Mouse (Mus musculus): ENCODE measurements around the gene Gm43518. TPM values are rescaled to one million over a fixed set of nuclear protein-coding genes. Genes with fewer than 3 reads are reported as not detected.

Gene Gm43518
- total RNA-seq, 2 experiments from 2014 or later, result not detected

DNA sequence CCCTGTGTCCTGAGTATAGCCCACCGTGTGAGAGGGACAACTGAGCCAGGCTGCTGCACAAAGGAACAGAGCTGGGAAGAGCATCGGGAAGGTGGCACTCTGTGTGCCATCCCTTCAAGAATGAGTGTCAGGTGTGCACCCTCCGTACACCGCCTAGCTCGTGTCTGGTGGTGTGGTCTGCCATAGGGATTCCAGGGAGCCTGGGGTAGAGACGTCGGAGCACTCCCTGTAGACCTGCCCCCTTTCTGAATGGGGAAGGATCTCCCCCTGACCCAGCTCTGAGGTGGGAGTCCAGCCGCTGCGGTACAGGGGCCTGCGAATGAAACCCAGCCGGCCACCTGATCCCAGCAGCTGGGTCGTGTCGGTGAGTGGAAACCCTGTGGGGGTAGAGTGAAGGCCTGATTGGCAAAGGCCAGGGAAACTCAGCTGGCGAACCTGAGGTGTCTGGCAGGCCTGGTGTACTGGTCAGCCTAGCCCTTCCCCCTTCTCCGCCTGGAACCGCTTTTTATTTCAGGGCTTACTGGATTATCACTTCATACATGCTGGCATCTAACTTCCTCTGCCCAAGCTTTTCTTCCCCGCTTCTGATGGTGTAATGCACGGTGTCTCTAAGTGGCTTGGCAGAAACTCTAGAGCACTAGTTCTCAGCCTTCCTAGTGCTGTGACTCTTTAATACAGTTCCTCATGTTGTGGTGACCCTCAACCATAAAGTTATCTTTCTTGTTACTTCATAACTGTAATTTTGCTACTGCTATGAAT is 52.2 kb downstream of the Gm43518 start:
- DNase-seq, result no peak

DNA sequence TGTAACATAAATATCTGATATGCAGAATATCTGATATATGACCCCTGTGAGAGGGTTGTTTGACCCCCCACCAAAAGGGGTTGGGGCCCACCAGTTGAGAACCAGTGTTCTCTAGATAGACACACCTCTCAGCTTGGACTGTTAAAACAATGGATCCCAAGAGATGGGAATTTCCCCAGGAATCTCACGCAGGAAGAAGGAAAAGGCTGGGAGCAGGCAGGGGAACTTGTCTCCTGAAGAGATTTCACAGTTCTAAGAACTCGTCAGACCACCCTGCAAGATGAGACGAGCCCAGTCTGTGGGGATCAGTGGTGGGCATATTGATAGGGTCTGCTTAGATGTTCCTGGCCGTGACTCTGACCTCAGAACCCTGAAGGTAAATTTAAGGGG is 52.8 kb downstream of the Gm43518 start:
- no peak for DNase-seq

GRCm38 (mm10) chr5:123980521-123981249 is 53.5 kb downstream of the Gm43518 start:
- DNase-seq, result no peak

- no peak for DNase-seq
These were observed 54.0 kb downstream of the Gm43518 start for GRCm38 (mm10) chr5:123981250-123981554.

GRCm38 (mm10) chr5:123982838-123983237 is 55.6 kb downstream of the Gm43518 start:
- no peak for DNase-seq

DNA sequence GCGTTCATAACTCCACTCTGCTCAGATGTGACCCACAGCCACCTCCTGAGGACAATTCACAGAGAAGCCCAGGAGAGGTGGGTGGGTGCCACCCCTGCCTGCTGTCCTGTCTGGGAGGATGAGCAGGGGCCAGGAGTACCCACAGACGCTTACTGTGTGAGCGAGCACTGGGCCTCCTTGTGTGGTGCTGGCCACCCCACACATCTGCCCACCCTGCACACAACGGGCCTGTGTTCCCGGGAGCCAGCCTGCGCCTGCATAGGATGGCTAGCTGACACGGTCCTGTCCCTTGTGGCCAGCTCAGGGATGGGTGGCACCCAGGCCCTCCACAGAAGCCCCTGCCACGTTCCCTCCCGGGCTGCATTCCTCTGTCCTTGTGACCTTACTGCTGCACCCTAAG is 58.2 kb downstream of the Gm43518 start:
- DNase-seq, result no peak

DNA sequence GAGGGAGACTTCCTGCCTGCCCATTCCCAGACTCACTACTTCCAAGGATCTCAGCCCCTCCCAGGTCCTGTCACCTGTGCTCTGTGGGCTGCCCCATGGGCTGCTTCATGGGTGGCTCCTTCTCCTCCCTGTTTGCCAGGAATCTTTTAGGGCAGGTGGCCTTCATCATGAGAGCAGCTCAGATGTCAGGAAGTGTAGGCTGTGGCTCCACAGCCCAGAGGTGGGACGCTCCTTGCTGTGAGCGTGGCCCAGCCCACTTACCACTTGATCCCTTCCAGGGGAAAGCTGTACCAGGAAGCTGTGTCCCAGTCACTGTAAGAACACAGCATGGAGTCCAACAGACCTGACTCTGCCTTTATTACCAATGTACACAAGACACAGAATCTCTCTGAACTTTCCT is 59.7 kb downstream of the Gm43518 start:
- no peak for DNase-seq

GRCm38 (mm10) chr5:123987511-123987910 is 60.3 kb downstream of the Gm43518 start:
- no peak for DNase-seq

Other genes with a start within 250 kb of the Gm43518 start
- gene Clip1, start 242.8 kb upstream of the Gm43518 start, total RNA-seq (2021), result 10 to 100 TPM; 45.8 to 60.2 TPM
- 10 to 100 TPM; 39.7 to 54.2 TPM for gene Zcchc8, start 206.3 kb upstream of the Gm43518 start, total RNA-seq (2021)
- 10 to 100 TPM; 63.7 to 76.4 TPM for gene Rsrc2, start 178.0 kb upstream of the Gm43518 start, total RNA-seq (2021)
- gene Kntc1, start 177.7 kb upstream of the Gm43518 start, total RNA-seq (2021), result 10 to 100 TPM in 1 of 2 experiments, 1 to 10 TPM in 1; 8.0 to 12.9 TPM
- gene Hcar2, start 61.9 kb upstream of the Gm43518 start, total RNA-seq (2021), result 1 to 10 TPM; 1.4 to 2.3 TPM
- gene Hcar1, start 47.4 kb upstream of the Gm43518 start, total RNA-seq (2021), result 10 to 100 TPM in 1 of 2 experiments, 1 to 10 TPM in 1; 8.1 to 17.5 TPM
- 10 to 100 TPM; 68.0 to 74.5 TPM for gene Denr, start 20.2 kb upstream of the Gm43518 start, total RNA-seq (2021)
- gene Ccdc62, start 3.3 kb downstream of the Gm43518 start, total RNA-seq (2021), result 1 to 10 TPM; 3.2 to 7.6 TPM
- 10 to 100 TPM; 18.2 to 22.5 TPM for gene Hip1r, start 46.2 kb downstream of the Gm43518 start, total RNA-seq (2021)
- gene Vps37b, start 104.9 kb downstream of the Gm43518 start, total RNA-seq (2021), result 10 to 100 TPM; 41.1 to 58.1 TPM
- gene Abcb9, start 168.4 kb downstream of the Gm43518 start, total RNA-seq (2021), result 10 to 100 TPM in 1 of 2 experiments, 1 to 10 TPM in 1; 9.9 to 13.4 TPM
- gene Ogfod2, start 184.9 kb downstream of the Gm43518 start, total RNA-seq (2021), result 10 to 100 TPM; 31.1 to 36.6 TPM
- 10 to 100 TPM; 56.0 to 58.1 TPM for gene Arl6ip4, start 188.7 kb downstream of the Gm43518 start, total RNA-seq (2021)